Mouse (Mus musculus) forebrain, embryonic 16.5 days (tissue): ENCODE measurements around the gene Inpp4b. TPM values are rescaled to one million over a fixed set of nuclear protein-coding genes. Genes with fewer than 3 reads are reported as not detected.
A peak's percentile ranks its signal among the peaks of the same experiment; 100 is the strongest.

Source experiments
- ATAC-seq: fragments of 200-750 bp; cut with Nextera tagmentation; 2 replicates; pipeline ENCODE4 v1.8.0; 2017; ENCODE audit warnings: mild to moderate bottlenecking, moderate library complexity
- H3K27ac ChIP-seq: fragments of 300-500 bp; sonication (generic); 2 replicates; pipeline ENCODE4 v1.5.1; 2014; ENCODE audit warnings: low read length, control low read depth
- H3K27me3 ChIP-seq: fragments of 300-500 bp; sonication (generic); replicated peaks from 2 replicates; pipeline ENCODE4 v1.6.1; 2014; ENCODE audit warnings: low read length; ENCODE audit not compliant: control insufficient read depth, insufficient read depth
- H3K36me3 ChIP-seq: fragments of 300-500 bp; sonication (generic); 2 replicates; pipeline ENCODE4 v1.6.1; 2014; ENCODE audit not compliant: control insufficient read depth, insufficient read depth
- H3K4me1 ChIP-seq: fragments of 300-500 bp; sonication (generic); replicated peaks from 2 replicates; pipeline ENCODE4 v1.6.1; 2014; ENCODE audit warnings: low read length; ENCODE audit not compliant: control insufficient read depth, insufficient read depth
- H3K4me2 ChIP-seq: fragments of 300-500 bp; sonication (generic); 2 replicates; pipeline ENCODE4 v1.6.1; 2014; ENCODE audit warnings: mild to moderate bottlenecking, low read length, control low read depth
- H3K4me3 ChIP-seq: fragments of 300-500 bp; sonication (generic); replicated peaks from 2 replicates; pipeline ENCODE4 v1.5.1; 2014; ENCODE audit warnings: mild to moderate bottlenecking, low read length, control low read depth
- H3K9ac ChIP-seq: fragments of 300-500 bp; sonication (generic); replicated peaks from 2 replicates; pipeline ENCODE4 v1.6.1; 2014; ENCODE audit warnings: low read depth, low read length, control low read depth
- H3K9me3 ChIP-seq: fragments of 300-500 bp; sonication (generic); 2 replicates; pipeline ENCODE4 v1.6.1; 2016; ENCODE audit warnings: low read length; ENCODE audit not compliant: control insufficient read depth
- WGBS: fragments of 180-500 bp; shearing (Covaris S2); extraction: QIAGEN DNeasy Blood & Tissue Kit; methylation state at CpG from one replicate; pipeline ENCODE4 v1.1.7; 2014; 5-methylcytosine and 5-hydroxymethylcytosine counted together
- polyA plus RNA-seq: library from polyadenylated mRNA; unstranded; fragments of >200 nt; fragmentation: Nextera tagmentation; extraction: Ambion mirVana; gene quantifications from 2 replicates; pipeline ENCODE4 v1.2.1, GENCODE M21; 2015

Gene Inpp4b
- polyA plus RNA-seq, 1 experiment from 2014 or later, result 6.5 TPM

- no peaks in the 10 kb centered on the region for H3K9me3 ChIP-seq
- H3K36me3 ChIP-seq, result no peaks in the 10 kb centered on the region
- no peak overlapping the region for H3K4me2 ChIP-seq
- H3K27me3 ChIP-seq, result no peaks in the 10 kb centered on the region
- H3K4me1 ChIP-seq, result no peaks in the 10 kb centered on the region
- H3K4me3 ChIP-seq, result no peak overlapping the region
- no peak for ATAC-seq
- H3K9ac ChIP-seq, result no peak overlapping the region
- no peak overlapping the region for H3K27ac ChIP-seq
- 86% methylated on average over 2 of the region's 2 CpGs for WGBS
Measured at GRCm38 (mm10) chr8:81491097-81491705, 148.8 kb downstream of the Inpp4b start.

- Histone ChIP-seq H3K9me3 (no peaks in the 10 kb centered on the region), H3K36me3 (no peaks in the 10 kb centered on the region), H3K4me1 (no peaks in the 10 kb centered on the region), H3K4me3 (no peak overlapping the region), H3K27me3 (no peaks in the 10 kb centered on the region), H3K4me2 (no peak overlapping the region), H3K9ac (no peak overlapping the region), H3K27ac (no peak overlapping the region)
- no peak for ATAC-seq
- 84% methylated on average over 3 of the region's 3 CpGs for WGBS
Measured at GRCm38 (mm10) chr8:81491706-81492204, 149.4 kb downstream of the Inpp4b start.

- WGBS, result 88% methylated on average over 2 of the region's 2 CpGs
- Histone ChIP-seq H3K9ac (no peak overlapping the region), H3K4me2 (no peak overlapping the region), H3K4me1 (no peaks in the 10 kb centered on the region), H3K27ac (no peak overlapping the region), H3K4me3 (no peak overlapping the region), H3K27me3 (no peaks in the 10 kb centered on the region), H3K9me3 (no peaks in the 10 kb centered on the region), H3K36me3 (no peaks in the 10 kb centered on the region)
- ATAC-seq, result no peak
Measured at GRCm38 (mm10) chr8:81494823-81495222, 152.5 kb downstream of the Inpp4b start.

GRCm38 (mm10) chr8:81497646-81498045 is 155.3 kb downstream of the Inpp4b start:
- no peaks in the 10 kb centered on the region for H3K4me1 ChIP-seq
- ATAC-seq, result no peak
- H3K4me3 ChIP-seq, result no peak overlapping the region
- H3K9me3 ChIP-seq, result no peaks in the 10 kb centered on the region
- no peak overlapping the region for H3K27ac ChIP-seq
- no peaks in the 10 kb centered on the region for H3K27me3 ChIP-seq
- no peak overlapping the region for H3K9ac ChIP-seq
- no peaks in the 10 kb centered on the region for H3K36me3 ChIP-seq
- 86% methylated on average over 2 of the region's 2 CpGs for WGBS
- no peak overlapping the region for H3K4me2 ChIP-seq

GRCm38 (mm10) chr8:81502216-81502615 is 159.9 kb downstream of the Inpp4b start:
- ATAC-seq, result no peak
- H3K4me2 ChIP-seq, result no peak overlapping the region

GRCm38 (mm10) chr8:81502982-81503381 is 160.6 kb downstream of the Inpp4b start:
- no peak for ATAC-seq
- H3K4me2 ChIP-seq, result no peak overlapping the region
- no peak overlapping the region for H3K4me3 ChIP-seq
- H3K27ac ChIP-seq, result no peak overlapping the region
- no peaks in the 10 kb centered on the region for H3K27me3 ChIP-seq
- no peaks in the 10 kb centered on the region for H3K9me3 ChIP-seq
- no peaks in the 10 kb centered on the region for H3K36me3 ChIP-seq
- H3K4me1 ChIP-seq, result no peaks in the 10 kb centered on the region
- 91% methylated on average over 2 of the region's 2 CpGs for WGBS
- no peak overlapping the region for H3K9ac ChIP-seq

More at GRCm38 (mm10) chr8:81502216-81502615, 159.9 kb downstream of the Inpp4b start:
- no peak overlapping the region for H3K4me3 ChIP-seq
- WGBS, result 92% methylated on average over 2 of the region's 2 CpGs
- H3K27ac ChIP-seq, result no peak overlapping the region
- H3K4me1 ChIP-seq, result no peaks in the 10 kb centered on the region
- H3K27me3 ChIP-seq, result no peaks in the 10 kb centered on the region
- no peaks in the 10 kb centered on the region for H3K36me3 ChIP-seq
- no peak overlapping the region for H3K9ac ChIP-seq
- H3K9me3 ChIP-seq, result no peaks in the 10 kb centered on the region

- H3K9ac ChIP-seq, result no peak overlapping the region
- H3K27ac ChIP-seq, result no peak overlapping the region
- no peaks in the 10 kb centered on the region for H3K27me3 ChIP-seq
- no peaks in the 10 kb centered on the region for H3K36me3 ChIP-seq
- no peak overlapping the region for H3K4me3 ChIP-seq
- H3K4me1 ChIP-seq, result no peaks in the 10 kb centered on the region
- H3K4me2 ChIP-seq, result no peak overlapping the region
- no peaks in the 10 kb centered on the region for H3K9me3 ChIP-seq
- ATAC-seq, result 0 out of 2 replicates have a peak, but pooled peaks have one; percentile 26
Measured at GRCm38 (mm10) chr8:81512826-81513225, 170.5 kb downstream of the Inpp4b start.

GRCm38 (mm10) chr8:81514425-81514824 is 172.1 kb downstream of the Inpp4b start:
- Histone ChIP-seq H3K36me3 (no peaks in the 10 kb centered on the region), H3K4me3 (no peak overlapping the region), H3K4me2 (no peak overlapping the region), H3K27me3 (no peaks in the 10 kb centered on the region), H3K9me3 (no peaks in the 10 kb centered on the region), H3K9ac (no peak overlapping the region), H3K27ac (no peak overlapping the region), H3K4me1 (no peaks in the 10 kb centered on the region)
- no peak for ATAC-seq

GRCm38 (mm10) chr8:81522085-81522484 is 179.7 kb downstream of the Inpp4b start:
- Histone ChIP-seq H3K4me3 (no peak overlapping the region), H3K4me1 (no peaks in the 10 kb centered on the region), H3K4me2 (no peak overlapping the region), H3K36me3 (no peaks in the 10 kb centered on the region), H3K9me3 (no peaks in the 10 kb centered on the region), H3K9ac (no peak overlapping the region), H3K27ac (no peak overlapping the region), H3K27me3 (no peaks in the 10 kb centered on the region)
- ATAC-seq, result no peak
- WGBS, result 81% methylated on average over 2 of the region's 2 CpGs

GRCm38 (mm10) chr8:81524561-81524960 is 182.2 kb downstream of the Inpp4b start:
- no peak overlapping the region for H3K4me3 ChIP-seq
- H3K9me3 ChIP-seq, result no peaks in the 10 kb centered on the region
- no peaks in the 10 kb centered on the region for H3K36me3 ChIP-seq
- H3K4me1 ChIP-seq, result 0 out of 2 replicates have a peak, but pooled peaks cover 3% of the 10 kb centered on the region
- no peak overlapping the region for H3K27ac ChIP-seq
- no peaks in the 10 kb centered on the region for H3K27me3 ChIP-seq
- 39% methylated on average over 2 of the region's 2 CpGs for WGBS
- no peak for ATAC-seq
- H3K9ac ChIP-seq, result no peak overlapping the region
- no peak overlapping the region for H3K4me2 ChIP-seq
